Mouse (Mus musculus) bone marrow macrophage, adult 2 months (primary cell): ENCODE results near the gene Rangrf.

ENCODE experiments used
- CTCF ChIP-seq: IDR thresholded peaks from 2 replicates; pipeline ENCODE4 v1.5.1; 2012; ENCODE audit warnings: low read depth, mild to moderate bottlenecking, low read length, moderate library complexity
- POLR2A ChIP-seq: IDR thresholded peaks from 2 replicates; pipeline ENCODE4 v1.6.1; 2012; ENCODE audit warnings: mild to moderate bottlenecking, low read depth, low read length, borderline replicate concordance

- TF ChIP-seq POLR2A (no peak), CTCF (no peak)
Observed at GRCm38 (mm10) chr11:68979320-68979733, 4.3 kb upstream of the Rangrf start.
